Mouse (Mus musculus) B cell, adult (primary cell): ENCODE measurements around the gene Pinlyp. TPM values are rescaled to one million over a fixed set of nuclear protein-coding genes. Genes with fewer than 3 reads are reported as not detected.

ENCODE experiments used
- total RNA-seq: library from RNA; stranded (reverse); gene quantifications from 4 replicates; pipeline ENCODE4 v1.2.4, GENCODE M21; 2023; ENCODE audit not compliant: inconsistent age

The Pinlyp gene
- total RNA-seq, result 0.87 TPM in 1 of 4 replicates, not detected in the others

DNA sequence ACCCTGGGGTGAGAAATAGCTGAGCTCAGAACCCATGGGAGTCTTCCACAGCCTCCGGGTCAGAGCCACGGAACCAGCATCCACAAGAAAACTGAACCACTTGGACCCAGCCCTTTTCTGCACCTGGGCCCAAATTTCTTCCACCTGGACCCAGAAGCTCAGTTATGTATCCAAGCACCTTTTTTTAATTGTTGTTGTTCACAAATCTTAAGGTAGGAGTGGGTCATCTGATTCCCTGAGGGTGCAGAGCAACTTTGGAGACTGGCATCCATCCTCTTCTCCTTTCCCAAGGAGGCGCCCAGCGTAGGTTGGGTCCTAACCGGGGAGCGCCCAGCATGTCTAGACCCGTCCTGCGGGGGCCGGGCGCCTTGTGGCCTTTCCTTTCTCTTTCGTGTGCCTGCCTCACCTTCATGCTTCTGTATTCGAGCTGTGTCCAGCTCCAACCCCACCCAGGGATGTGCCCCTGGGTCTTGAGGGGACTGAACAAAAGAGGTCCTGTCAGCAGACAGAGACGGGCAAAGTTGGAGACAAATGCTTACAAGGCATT, at the start of gene Pinlyp, which contains the start of gene Xrcc1:
Pinlyp (minus strand) TSS at position 51 of the 547 bp plus-strand sequence.
Xrcc1 (plus strand) TSS at position 222 of the 547 bp plus-strand sequence.

GRCm38 (mm10) chr7:24587330-24588105, 41.6 kb upstream of the Pinlyp start, which contains the start of the genes Ethe1 and Zfp575:
TSS of gene Ethe1 (plus strand) at chr7:24587543.
TSS of gene Zfp575 (minus strand) at chr7:24587641.

DNA sequence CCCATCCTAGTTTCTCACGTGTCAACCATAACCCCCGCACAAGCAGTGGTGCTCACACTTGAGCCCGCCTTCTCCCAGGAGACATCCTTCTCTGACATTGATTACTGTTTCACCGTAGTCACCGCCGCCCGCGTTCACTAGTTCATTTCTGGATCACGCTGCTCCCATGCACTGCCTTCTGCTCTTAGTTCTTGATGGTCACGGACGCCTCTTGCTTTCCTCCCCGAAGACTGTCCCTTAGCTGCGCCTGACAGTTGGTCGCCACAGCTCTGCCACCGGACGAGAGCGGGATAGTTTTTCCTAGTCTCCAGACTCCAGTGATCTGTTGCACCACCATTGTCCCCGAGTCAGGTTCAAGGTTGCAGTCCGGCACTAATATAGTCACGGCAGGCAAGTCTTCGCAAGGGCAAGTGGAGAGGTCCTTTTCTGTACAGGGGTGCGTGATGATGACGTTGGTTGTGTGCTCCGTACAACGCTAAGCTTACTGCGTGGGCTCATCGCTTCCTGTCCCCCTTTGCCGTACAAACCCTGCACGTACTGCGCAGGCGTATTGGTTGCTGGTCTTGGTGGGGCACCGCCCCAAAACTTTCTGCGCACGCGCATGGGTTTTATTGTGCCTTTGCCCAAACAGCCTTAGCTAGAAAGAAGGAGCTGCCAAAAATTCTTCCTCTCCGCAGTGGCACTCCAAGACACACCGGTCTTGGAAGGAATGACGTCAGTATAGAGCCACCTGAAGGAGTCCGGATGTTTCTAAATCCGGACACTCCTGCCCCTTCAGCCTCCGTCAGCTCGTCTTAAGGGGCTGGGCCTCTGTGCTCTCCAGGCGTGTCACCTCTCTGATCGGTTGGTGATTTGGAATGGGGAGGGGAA, 15.6 kb downstream of the Pinlyp start, which contains the start of gene Irgq:
Irgq (plus strand) TSS at position 628 of the 870 bp plus-strand sequence.

GRCm38 (mm10) chr7:24512355-24512754, 33.6 kb downstream of the Pinlyp start, which contains the start of gene AC161166.1:
TSS of gene AC161166.1 (minus strand) at chr7:24512455.

GRCm38 (mm10) chr7:24506838-24507725, 38.8 kb downstream of the Pinlyp start, which contains the start of gene Zfp428:
TSS of gene Zfp428 (plus strand) at chr7:24507006.

Other genes starting within 250 kb of the Pinlyp start
- 5.2 to 10.8 TPM (median 7.3 TPM) in 4 replicates for gene Zfp61, start 244.9 kb downstream of the Pinlyp start, total RNA-seq
- gene Zfp94, start 229.5 kb downstream of the Pinlyp start, total RNA-seq, result 7.5 to 10.9 TPM (median 9.4 TPM) in 4 replicates
- not detected in 4 replicates for gene Tescl, start 212.2 kb downstream of the Pinlyp start, total RNA-seq
- not detected in 4 replicates for gene Lypd5, start 196.9 kb downstream of the Pinlyp start, total RNA-seq
- 3.6 to 6.1 TPM (median 4.8 TPM) in 4 replicates for gene Kcnn4, start 175.9 kb downstream of the Pinlyp start, total RNA-seq
- 69.8 to 79.7 TPM (median 77.4 TPM) in 4 replicates for gene Smg9, start 146.5 kb downstream of the Pinlyp start, total RNA-seq
- gene Irgc1, start 93.8 kb downstream of the Pinlyp start, total RNA-seq, result 5.0 to 7.5 TPM (median 6.1 TPM) in 4 replicates
- 535 to 734 TPM (median 595 TPM) in 4 replicates for gene Plaur, start 83.6 kb downstream of the Pinlyp start, total RNA-seq
- gene Cadm4, start 64.1 kb downstream of the Pinlyp start, total RNA-seq, result 0.78 to 3.1 TPM (median 1.9 TPM) in 4 replicates
- gene Zfp428, start 39.1 kb downstream of the Pinlyp start, total RNA-seq, result 1.4 to 2.2 TPM (median 1.7 TPM) in 4 replicates
- not detected in 4 replicates for gene AC161166.1, start 33.7 kb downstream of the Pinlyp start, total RNA-seq
- gene Irgq, start 15.4 kb downstream of the Pinlyp start, total RNA-seq, result 22.3 to 27.3 TPM (median 24.2 TPM) in 4 replicates
- gene Xrcc1, start 171 bp upstream of the Pinlyp start, total RNA-seq, result 85.4 to 92.1 TPM (median 88.0 TPM) in 4 replicates
- 9.0 to 13.0 TPM (median 12.0 TPM) in 4 replicates for gene Ethe1, start 41.4 kb upstream of the Pinlyp start, total RNA-seq
- 0.18 to 0.22 TPM in 2 of 4 replicates, not detected in the others for gene Zfp575, start 41.5 kb upstream of the Pinlyp start, total RNA-seq
- gene Phldb3, start 64.6 kb upstream of the Pinlyp start, total RNA-seq, result 22.1 to 31.0 TPM (median 26.2 TPM) in 4 replicates
- gene Lypd3, start 90.4 kb upstream of the Pinlyp start, total RNA-seq, result 0.29 to 0.54 TPM in 2 of 4 replicates, not detected in the others
- not detected in 4 replicates for gene Tex101, start 130.6 kb upstream of the Pinlyp start, total RNA-seq
- not detected in 4 replicates for gene BC049730, start 163.1 kb upstream of the Pinlyp start, total RNA-seq
- gene Gm4763, start 180.8 kb upstream of the Pinlyp start, total RNA-seq, result not detected in 4 replicates
- gene Cd177, start 214.2 kb upstream of the Pinlyp start, total RNA-seq, result 0.29 to 0.32 TPM in 2 of 4 replicates, not detected in the others
- gene Ceacam10, start 231.1 kb upstream of the Pinlyp start, total RNA-seq, result not detected in 4 replicates